Mouse (Mus musculus) embryonic facial prominence, embryonic 12.5 days (tissue): ENCODE measurements around the gene Agmat. TPM values are rescaled to one million over a fixed set of nuclear protein-coding genes. Genes with fewer than 3 reads are reported as not detected.

Experiments used
- ATAC-seq: fragments of 200-750 bp; cut with Nextera tagmentation; 2 replicates; pipeline ENCODE4 v1.8.0; 2017; ENCODE audit not compliant: insufficient number of reproducible peaks, insufficient read depth, low FRiP score, low TSS enrichment
- H3K27ac ChIP-seq: fragments of 300-500 bp; sonication (generic); 2 replicates; pipeline ENCODE4 v1.5.1; 2016; ENCODE audit warnings: mild to moderate bottlenecking
- H3K27me3 ChIP-seq: fragments of 300-500 bp; sonication (generic); 2 replicates; pipeline ENCODE4 v1.6.1; 2016; ENCODE audit warnings: mild to moderate bottlenecking, moderate library complexity
- H3K36me3 ChIP-seq: fragments of 300-500 bp; sonication (generic); 2 replicates; pipeline ENCODE4 v1.6.1; 2016; ENCODE audit warnings: mild to moderate bottlenecking
- H3K4me1 ChIP-seq: fragments of 300-500 bp; sonication (generic); 2 replicates; pipeline ENCODE4 v1.6.1; 2016
- H3K4me2 ChIP-seq: fragments of 300-500 bp; sonication (generic); replicated peaks from 2 replicates; pipeline ENCODE4 v1.6.1; 2016; ENCODE audit warnings: mild to moderate bottlenecking, moderate library complexity
- H3K4me3 ChIP-seq: fragments of 300-500 bp; sonication (generic); 2 replicates; pipeline ENCODE4 v1.5.1; 2016; ENCODE audit warnings: mild to moderate bottlenecking
- H3K9ac ChIP-seq: fragments of 300-500 bp; sonication (generic); 2 replicates; pipeline ENCODE4 v1.6.1; 2016; ENCODE audit warnings: mild to moderate bottlenecking, moderate library complexity
- H3K9me3 ChIP-seq: fragments of 300-500 bp; sonication (generic); 2 replicates; pipeline ENCODE4 v1.6.1; 2016; ENCODE audit warnings: mild to moderate bottlenecking, moderate library complexity
- WGBS: fragments of 180-500 bp; shearing (Covaris S2); methylation state at CpG from one replicate; pipeline ENCODE4 v1.1.7; 2016; 5-methylcytosine and 5-hydroxymethylcytosine counted together
- polyA plus RNA-seq: library from polyadenylated mRNA; unstranded; fragments of >200 nt; fragmentation: Nextera tagmentation; extraction: Ambion mirVana; gene quantifications from 2 replicates; pipeline ENCODE4 v1.2.1, GENCODE M21; 2016

The Agmat gene
- polyA plus RNA-seq, 1 experiment from 2014 or later, result not detected

DNA sequence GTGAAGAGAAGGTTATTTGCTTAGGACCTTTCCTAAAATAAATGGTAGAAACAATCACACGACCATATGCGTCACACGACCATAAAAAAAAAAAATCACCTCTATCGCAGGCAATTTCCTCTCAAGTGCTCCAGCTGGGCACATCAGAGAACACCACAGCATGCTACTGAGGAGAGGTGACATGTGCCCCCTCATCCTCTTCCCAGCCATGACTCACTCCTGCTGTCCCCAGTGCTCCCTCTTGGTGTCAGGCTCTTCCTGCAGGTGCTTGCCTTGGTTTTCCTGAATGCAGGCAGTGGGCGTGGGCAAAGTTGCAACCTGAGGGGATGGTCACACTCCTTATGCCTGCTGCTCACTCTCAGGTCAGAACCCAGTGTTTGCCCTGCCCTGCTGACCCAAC is 38.4 kb downstream of the Agmat start:
- peaks cover 59% of the 10 kb centered on the region for H3K36me3 ChIP-seq
- no peak overlapping the region for H3K9ac ChIP-seq
- H3K27me3 ChIP-seq, result no peaks in the 10 kb centered on the region
- no peak overlapping the region for H3K4me2 ChIP-seq
- WGBS, result 83% methylated on average over 5 of the region's 5 CpGs
- peaks cover 5% of the 10 kb centered on the region for H3K4me1 ChIP-seq
- H3K27ac ChIP-seq, result no peak overlapping the region
- no peak for ATAC-seq
- H3K4me3 ChIP-seq, result no peak overlapping the region
- H3K9me3 ChIP-seq, result no peaks in the 10 kb centered on the region

DNA sequence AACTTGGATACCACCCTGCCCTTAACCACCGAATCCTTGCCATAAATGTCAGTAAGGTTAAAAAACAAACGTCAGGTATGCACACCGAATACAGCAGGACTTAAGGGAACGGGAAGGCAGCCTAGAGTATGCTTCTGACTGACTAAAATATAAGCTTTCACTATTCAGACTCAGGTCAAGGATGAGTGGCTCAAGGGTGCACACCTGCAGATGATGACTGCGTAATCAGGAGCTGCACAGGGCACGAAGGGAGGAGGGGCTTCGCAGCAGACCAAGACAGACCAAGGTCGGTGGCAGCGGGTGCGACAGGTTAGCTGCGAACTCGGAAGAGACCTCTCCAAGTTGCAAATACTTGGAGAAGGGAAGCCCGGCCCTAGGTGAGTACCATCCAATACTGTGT is 39.7 kb downstream of the Agmat start:
- Histone ChIP-seq H3K4me2 (no peak overlapping the region), H3K27ac (no peak overlapping the region), H3K27me3 (no peaks in the 10 kb centered on the region), H3K4me1 (peaks cover 7% of the 10 kb centered on the region), H3K9ac (no peak overlapping the region), H3K4me3 (no peak overlapping the region), H3K9me3 (no peaks in the 10 kb centered on the region), H3K36me3 (peaks cover 45% of the 10 kb centered on the region)
- no peak for ATAC-seq
- WGBS, result 86% methylated on average over 13 of the region's 13 CpGs

DNA sequence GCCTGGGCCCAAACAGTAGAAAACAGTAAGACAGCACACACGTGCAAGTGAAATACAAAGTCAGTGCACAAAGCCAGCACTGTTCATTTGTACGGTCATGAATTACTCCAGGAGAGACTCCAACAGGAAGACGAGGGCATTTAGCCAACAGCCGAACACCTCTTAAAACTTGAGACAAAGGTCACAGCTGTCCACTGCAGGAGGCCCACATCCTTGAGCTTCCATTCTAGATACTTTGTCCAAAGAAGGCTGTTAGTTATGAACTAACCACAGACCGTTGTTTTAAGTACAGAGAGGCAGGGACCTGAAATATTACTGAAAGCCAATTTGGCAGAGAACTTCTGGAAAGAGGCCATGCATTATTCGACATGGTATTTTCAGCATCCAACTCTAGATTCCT is 40.6 kb downstream of the Agmat start:
- H3K9ac ChIP-seq, result no peak overlapping the region
- no peaks in the 10 kb centered on the region for H3K27me3 ChIP-seq
- ATAC-seq, result no peak
- WGBS, result 78% methylated on average over 6 of the region's 6 CpGs
- no peak overlapping the region for H3K4me2 ChIP-seq
- no peak overlapping the region for H3K27ac ChIP-seq
- H3K4me3 ChIP-seq, result no peak overlapping the region
- peaks cover 36% of the 10 kb centered on the region for H3K36me3 ChIP-seq
- H3K4me1 ChIP-seq, result peaks cover 7% of the 10 kb centered on the region
- no peaks in the 10 kb centered on the region for H3K9me3 ChIP-seq

DNA sequence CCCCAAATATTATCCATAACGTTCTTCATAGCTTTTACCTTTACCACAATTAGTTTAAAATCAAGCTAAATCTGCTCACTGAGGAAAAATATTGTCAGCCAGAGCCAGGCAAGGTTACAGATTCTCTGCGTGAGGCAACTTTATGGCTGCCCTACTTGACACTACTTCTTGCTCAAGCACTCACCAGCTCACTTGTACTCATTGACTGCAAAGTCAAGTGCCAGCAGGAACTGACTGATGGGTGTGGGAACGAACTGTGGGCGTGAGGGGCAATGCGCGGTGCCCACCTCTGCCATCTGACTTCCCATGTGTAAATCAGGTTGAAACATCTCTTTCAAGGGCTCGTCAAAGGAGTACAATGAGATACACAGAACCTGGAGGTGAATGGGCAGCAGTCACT is 41.0 kb downstream of the Agmat start:
- no peak overlapping the region for H3K4me2 ChIP-seq
- no peak for ATAC-seq
- H3K9me3 ChIP-seq, result no peaks in the 10 kb centered on the region
- no peak overlapping the region for H3K27ac ChIP-seq
- no peak overlapping the region for H3K9ac ChIP-seq
- H3K27me3 ChIP-seq, result no peaks in the 10 kb centered on the region
- no peak overlapping the region for H3K4me3 ChIP-seq
- H3K4me1 ChIP-seq, result peaks cover 7% of the 10 kb centered on the region
- 94% methylated on average over 7 of the region's 7 CpGs for WGBS
- peaks cover 32% of the 10 kb centered on the region for H3K36me3 ChIP-seq

DNA sequence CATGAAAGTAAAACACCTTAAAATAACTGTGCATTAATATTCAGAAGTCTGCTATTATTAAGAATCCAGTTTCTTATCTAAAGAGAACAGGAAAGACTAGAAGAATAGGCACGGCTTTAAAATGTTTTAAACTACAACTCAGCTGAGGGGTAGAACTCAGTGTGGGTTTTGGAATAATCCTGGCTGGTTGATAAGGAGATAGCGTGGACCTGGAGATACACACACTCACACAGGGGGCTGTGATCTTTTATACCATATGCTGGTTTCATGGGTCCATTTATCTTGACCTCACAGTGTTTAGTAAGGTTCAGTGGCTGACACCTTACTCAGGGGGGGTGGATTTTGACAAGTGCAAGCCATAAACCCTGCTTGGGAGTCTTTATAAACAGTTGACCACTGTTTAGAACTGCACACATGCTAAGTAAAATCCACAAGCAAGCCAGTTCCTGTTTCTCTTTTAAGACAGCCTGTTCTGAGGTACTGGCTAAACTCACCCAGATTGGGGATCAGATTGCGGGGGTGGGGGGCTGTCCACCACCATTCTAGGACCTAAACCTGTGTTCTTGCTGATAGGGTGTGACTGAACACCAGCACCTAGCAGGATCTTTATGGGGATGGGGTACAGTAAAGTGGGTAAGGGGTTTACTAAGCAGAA is 43.2 kb downstream of the Agmat start:
- 54% methylated on average over 3 of the region's 3 CpGs for WGBS
- peak overlapping the region; percentile 80 for H3K4me2 ChIP-seq
- no peak overlapping the region; the same call in 1 of the 2 replicates for H3K27ac ChIP-seq
- no peaks in the 10 kb centered on the region for H3K9me3 ChIP-seq
- H3K9ac ChIP-seq, result peak overlapping the region; percentile 95
- no peaks in the 10 kb centered on the region for H3K27me3 ChIP-seq
- H3K4me1 ChIP-seq, result peaks cover 12% of the 10 kb centered on the region
- peak overlapping the region; percentile 93 for H3K4me3 ChIP-seq
- H3K36me3 ChIP-seq, result peaks cover 10% of the 10 kb centered on the region; the same call in 1 of the 2 replicates
- no peak for ATAC-seq

DNA sequence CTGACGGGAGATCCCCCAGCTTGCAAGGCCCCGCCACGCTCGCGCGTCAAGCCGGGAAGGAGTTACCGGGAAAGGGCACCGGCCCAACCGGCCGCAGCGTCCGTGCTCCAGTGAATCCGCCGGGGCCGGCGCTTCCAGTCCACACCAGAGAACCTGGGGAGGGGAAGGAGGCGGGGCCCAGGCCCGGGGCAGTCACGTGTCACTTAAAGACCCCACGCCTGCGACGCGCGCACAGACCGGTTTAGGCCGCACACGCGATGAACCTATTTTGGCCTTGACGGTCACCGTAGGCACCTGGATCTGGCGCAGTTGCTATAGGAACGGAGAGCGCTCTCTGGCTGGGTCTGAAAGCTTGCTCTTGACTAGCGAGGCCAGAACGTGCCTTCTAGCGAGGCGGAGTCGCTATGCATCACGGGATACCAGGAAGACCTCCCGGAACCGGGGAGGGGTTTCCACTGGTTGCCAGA is 44.1 kb downstream of the Agmat start, which contains the start of gene Dnajc16:
Gene Dnajc16 (minus strand): TSS at position 408 of the 467 bp plus-strand sequence.
- peaks cover 5% of the 10 kb centered on the region; the same call in 1 of the 2 replicates for H3K36me3 ChIP-seq
- no peaks in the 10 kb centered on the region for H3K27me3 ChIP-seq

DNA sequence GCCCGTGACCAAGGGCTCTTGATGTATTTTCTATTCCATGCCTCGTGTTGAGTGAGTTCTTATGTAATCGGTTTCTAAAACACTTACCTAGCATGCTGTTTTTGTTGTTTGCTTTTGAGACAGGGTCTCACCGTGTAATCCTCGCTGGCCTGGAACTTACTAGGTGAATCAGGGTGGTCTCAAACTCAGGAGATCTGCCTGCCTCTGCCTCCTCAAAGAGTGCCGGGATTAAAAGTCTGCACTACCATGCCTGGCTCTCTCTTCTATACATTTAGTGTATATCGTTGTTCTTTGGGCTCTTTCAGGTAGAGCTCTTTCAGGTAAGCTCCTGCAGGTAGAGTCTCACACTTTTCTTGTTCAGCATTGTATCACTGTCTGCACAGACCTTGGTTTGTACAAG is 45.0 kb downstream of the Agmat start:
- 87% methylated on average over 7 of the region's 7 CpGs for WGBS
- ATAC-seq, result no peak
- Histone ChIP-seq H3K9me3 (no peaks in the 10 kb centered on the region), H3K4me1 (peaks cover 20% of the 10 kb centered on the region), H3K27ac (no peak overlapping the region), H3K4me3 (no peak overlapping the region), H3K27me3 (no peaks in the 10 kb centered on the region), H3K9ac (no peak overlapping the region), H3K4me2 (no peak overlapping the region), H3K36me3 (0 out of 2 replicates have a peak, but pooled peaks cover 6% of the 10 kb centered on the region)

More for the DNA sequence above, 44.1 kb downstream of the Agmat start, which contains the start of gene Dnajc16:
- peak within 1 kb of the TSS; percentile 72 for H3K27ac ChIP-seq
- ATAC-seq, result peak; percentile 93
- WGBS, result under 1% methylated on average over 40 of the region's 42 CpGs
- peaks cover 20% of the 10 kb centered on the region for H3K4me1 ChIP-seq
- peak within 1 kb of the TSS; percentile 93 for H3K4me3 ChIP-seq
- H3K9ac ChIP-seq, result peak within 1 kb of the TSS; percentile 95
- H3K9me3 ChIP-seq, result no peaks in the 10 kb centered on the region
- H3K4me2 ChIP-seq, result peak within 1 kb of the TSS; percentile 80

DNA sequence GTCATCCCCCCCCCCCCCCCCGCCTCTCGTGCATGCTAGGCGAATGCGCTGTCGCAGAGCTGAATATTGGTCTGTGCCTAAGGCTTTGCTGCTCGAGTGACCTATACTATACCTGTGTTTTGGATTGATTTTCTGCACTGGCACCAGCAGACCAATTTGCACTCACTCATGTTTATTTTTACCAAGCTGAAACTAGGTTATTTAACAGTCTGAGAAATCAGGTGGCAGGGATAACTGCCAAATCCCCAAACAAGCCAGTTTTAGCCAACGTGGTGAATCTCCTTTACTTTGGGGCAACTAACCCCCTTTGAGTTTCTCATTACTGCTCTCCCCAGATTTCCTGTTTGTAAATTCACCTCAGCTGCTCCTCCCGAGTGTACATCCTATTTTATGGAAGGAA is 45.5 kb downstream of the Agmat start:
- Histone ChIP-seq H3K4me1 (peaks cover 20% of the 10 kb centered on the region), H3K36me3 (0 out of 2 replicates have a peak, but pooled peaks cover 10% of the 10 kb centered on the region), H3K27ac (no peak overlapping the region), H3K9me3 (no peaks in the 10 kb centered on the region), H3K4me3 (no peak overlapping the region), H3K9ac (no peak overlapping the region), H3K4me2 (no peak overlapping the region), H3K27me3 (no peaks in the 10 kb centered on the region)
- no peak for ATAC-seq
- 91% methylated on average over 8 of the region's 8 CpGs for WGBS

DNA sequence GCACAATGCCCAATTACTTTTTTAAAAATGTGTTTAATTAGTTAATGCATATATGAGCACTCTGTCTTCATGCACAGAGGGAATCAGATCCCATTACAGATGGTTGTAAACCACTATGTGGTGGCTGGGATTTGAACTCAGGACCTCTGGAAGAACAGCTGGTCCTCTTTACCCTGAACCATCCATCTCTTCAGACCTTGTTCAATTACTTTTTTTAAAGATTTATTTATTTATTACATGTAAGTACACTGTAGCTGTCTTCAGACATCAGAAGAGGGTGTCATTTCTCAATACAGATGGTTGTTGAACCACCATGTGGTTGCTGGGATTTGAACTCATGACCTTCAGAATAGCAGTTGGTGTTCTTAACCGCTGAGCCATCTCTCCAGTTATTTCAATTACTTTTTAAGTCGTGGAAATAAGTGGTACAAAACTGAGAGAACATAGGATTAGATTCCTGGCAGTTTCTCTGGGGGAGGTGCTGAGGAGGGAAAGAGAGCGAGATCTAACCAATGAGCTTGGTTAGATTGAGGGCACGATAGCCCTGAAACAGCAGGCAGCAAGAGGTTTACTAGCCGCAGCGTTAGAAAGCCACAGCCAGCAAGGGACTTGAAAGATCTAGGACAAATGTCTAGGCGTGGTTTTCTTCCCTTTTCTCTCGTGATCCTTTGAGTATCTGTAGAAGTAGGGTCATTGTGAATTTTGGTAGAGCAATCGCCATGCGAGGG is 46.2 kb downstream of the Agmat start:
- no peaks in the 10 kb centered on the region for H3K9me3 ChIP-seq
- H3K27me3 ChIP-seq, result no peaks in the 10 kb centered on the region
- 0 out of 2 replicates have a peak, but pooled peaks cover 14% of the 10 kb centered on the region for H3K36me3 ChIP-seq
- H3K4me1 ChIP-seq, result peaks cover 20% of the 10 kb centered on the region
- no peak for ATAC-seq
- H3K27ac ChIP-seq, result peak overlapping the region; percentile 90
- H3K4me3 ChIP-seq, result peak overlapping the region; percentile 76
- peak overlapping the region; percentile 55 for H3K4me2 ChIP-seq
- 12% methylated on average over 10 of the region's 10 CpGs for WGBS
- H3K9ac ChIP-seq, result no peak overlapping the region

DNA sequence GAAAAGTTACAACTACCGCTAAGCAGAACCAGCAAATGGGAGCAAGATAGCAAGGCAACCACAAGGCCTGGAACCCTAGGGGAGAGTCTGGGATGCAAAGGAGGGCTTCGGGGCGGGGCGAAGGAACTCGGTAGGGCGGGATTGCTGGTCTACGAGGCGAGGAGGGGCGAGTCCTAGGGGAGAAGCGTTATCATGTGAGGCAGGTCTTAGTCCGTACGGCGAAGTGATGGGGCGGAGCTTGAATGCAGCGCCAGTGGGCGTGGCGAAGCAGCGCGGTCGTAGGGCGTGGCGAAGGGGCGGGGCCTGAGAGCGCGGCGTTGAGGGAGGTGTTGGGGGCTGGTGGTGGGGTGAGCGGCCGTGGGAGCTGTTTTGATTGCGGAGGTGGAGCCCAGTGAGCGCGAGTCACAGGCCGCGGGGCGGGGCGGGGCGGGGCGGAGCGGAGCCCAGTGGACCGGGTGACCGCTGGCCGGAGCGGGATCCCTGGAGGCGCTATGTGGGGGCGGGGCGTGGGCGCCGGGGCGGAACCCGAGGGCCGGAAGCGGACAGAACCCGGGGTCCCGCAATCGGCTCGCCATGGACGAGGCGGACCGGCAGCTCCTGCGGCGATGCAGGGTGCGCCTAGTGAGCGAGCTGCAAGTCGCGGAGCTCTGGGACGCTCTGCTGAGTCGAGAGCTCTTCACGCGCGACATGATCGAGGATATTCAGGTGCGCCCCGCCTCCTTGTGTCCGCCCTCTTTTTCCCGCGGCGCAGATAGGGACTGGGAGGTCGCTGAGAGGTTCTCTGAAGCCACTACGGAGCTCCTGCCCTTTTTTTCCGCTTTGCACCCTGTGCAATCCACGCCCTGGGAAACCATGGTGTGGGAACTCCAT is 47.0 kb downstream of the Agmat start, which contains the start of gene Casp9:
Gene Casp9 (plus strand): TSS at position 331 of the 870 bp plus-strand sequence.
- Histone ChIP-seq H3K27ac (peak within 1 kb of the TSS; percentile 90), H3K27me3 (no peaks in the 10 kb centered on the region), H3K36me3 (0 out of 2 replicates have a peak, but pooled peaks cover 18% of the 10 kb centered on the region), H3K9me3 (no peaks in the 10 kb centered on the region), H3K4me3 (peak within 1 kb of the TSS; percentile 76), H3K9ac (peak within 1 kb of the TSS; percentile 70), H3K4me2 (peak within 1 kb of the TSS; percentile 55), H3K4me1 (peaks cover 20% of the 10 kb centered on the region)
- peak; percentile 77 for ATAC-seq
- under 1% methylated on average over 77 of the region's 80 CpGs for WGBS

DNA sequence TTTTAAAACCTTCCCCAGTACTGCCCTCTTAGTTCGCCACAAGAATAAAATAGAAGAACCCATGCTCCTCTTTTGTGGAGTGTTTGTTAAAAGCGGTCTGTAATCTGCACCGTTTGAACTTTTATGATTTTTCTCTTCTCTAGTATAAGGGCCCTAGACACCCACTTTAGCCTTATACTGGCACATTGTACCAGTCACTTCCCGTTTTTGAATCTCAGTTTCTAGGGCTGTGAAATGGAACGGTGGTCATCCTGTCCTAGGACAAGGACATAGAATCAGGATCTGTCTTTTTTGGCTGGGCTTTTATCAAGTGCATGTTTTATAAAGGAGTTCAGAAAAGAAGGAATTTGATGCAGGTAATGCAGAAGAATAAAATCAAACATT is 47.7 kb downstream of the Agmat start:
- Histone ChIP-seq H3K27me3 (no peaks in the 10 kb centered on the region), H3K4me3 (peak overlapping the region; percentile 76), H3K4me1 (peaks cover 20% of the 10 kb centered on the region), H3K27ac (peak overlapping the region; percentile 90), H3K36me3 (0 out of 2 replicates have a peak, but pooled peaks cover 18% of the 10 kb centered on the region), H3K9ac (peak overlapping the region; percentile 70), H3K9me3 (no peaks in the 10 kb centered on the region), H3K4me2 (peak overlapping the region; percentile 55)
- 19% methylated on average over 5 of the region's 5 CpGs for WGBS
- no peak for ATAC-seq
